15 mouse cellular contexts compared by ENCODE assay signal in the genomic region with DNA sequence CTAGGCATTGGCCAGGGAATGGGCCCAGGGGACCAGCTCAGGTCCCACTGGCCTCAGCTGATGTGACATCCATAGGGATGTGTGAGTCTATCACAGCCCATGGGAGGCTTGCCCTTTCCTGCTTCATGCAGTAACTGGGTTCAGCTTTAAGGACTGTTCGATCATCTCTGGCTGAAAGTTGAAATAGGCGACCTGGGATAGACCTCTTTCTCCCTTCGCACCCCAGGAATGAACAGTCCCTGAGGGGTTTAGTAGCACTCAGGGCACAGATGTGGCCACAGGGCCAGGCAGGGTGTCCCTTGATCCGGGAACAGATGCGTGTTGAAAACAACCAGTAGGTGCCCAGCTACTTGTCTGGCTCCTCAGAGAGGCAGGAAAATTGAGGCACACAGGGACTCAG. TPM values are rescaled to one million over a fixed set of nuclear protein-coding genes. Genes with fewer than 3 reads are reported as not detected.
DNase-seq lines count a peak whose midpoint lies in the region; ATAC-seq and TF ChIP-seq lines count a peak whose summit lies in the region.
"Had no signal": no experiment of that assay in that cellular context is flagged by ENCODE, and none has a peak within 500 bp of the region (broad histone marks: within the 10 kb centered on the region; RNA-seq: fewer than 3 reads in every experiment).

No protein-coding gene starts in this region.

- ATAC-seq in kidney, embryonic 14.5 days (ENCODE audit: low FRiP score, low TSS enrichment): no peak
- no peak for ATAC-seq in limb, embryonic 13.5 days (ENCODE audit: low FRiP score, low read depth)
- no peak for ATAC-seq in CD4-positive, CD25-positive, alpha-beta regulatory T cell, adult 4 months
- ATAC-seq: midbrain, embryonic 16.5 days had no signal

- H3K9ac ChIP-seq in kidney, embryonic 14.5 days (ENCODE audit: low read depth, low read length): peak overlapping the region; percentile 34; the same call in 1 of the 2 replicates
- peak overlapping the region; percentile 13; the same call in 1 of the 2 replicates for H3K9ac ChIP-seq in limb, embryonic 13.5 days
- H3K9ac ChIP-seq: hindbrain, embryonic 13.5 days; liver, embryonic 15.5 days; neural tube, embryonic 15.5 days had no signal

- no peaks in the 10 kb centered on the region for H3K9me3 ChIP-seq in kidney, embryonic 14.5 days (ENCODE audit: control insufficient read depth, low read length)
- H3K9me3 ChIP-seq in limb, embryonic 13.5 days: no peaks in the 10 kb centered on the region
- H3K9me3 ChIP-seq: hindbrain, embryonic 13.5 days; liver, embryonic 15.5 days; neural tube, embryonic 15.5 days had no signal

- no peak for TF ChIP-seq CTCF in C2C12 (IDR thresholded peaks at IDR 0.05; ENCODE audit: control insufficient read depth, insufficient read depth, insufficient read length)

- peaks cover 68% of the 10 kb centered on the region for H3K79me2 ChIP-seq in C2C12 (ENCODE audit: control insufficient read depth, insufficient read depth)

- H3K27ac ChIP-seq in kidney, embryonic 14.5 days (ENCODE audit: low read depth, low read length): 0 out of 2 replicates have a peak overlapping the region, but pooled peaks have one; percentile 24
- H3K27ac ChIP-seq in brown adipose tissue, adult 24 weeks (replicated peaks; ENCODE audit: low read depth, low read length): peak overlapping the region; percentile 3
- H3K27ac ChIP-seq in limb, embryonic 13.5 days: peak overlapping the region; percentile 44; the same call in 1 of the 2 replicates
- H3K27ac ChIP-seq: hindbrain, embryonic 13.5 days; liver, embryonic 15.5 days; neural tube, embryonic 15.5 days had no signal

- DNase-seq in kidney, adult 9 months: no peak
- no peak for DNase-seq in layer of hippocampus, adult 8-10 months (ENCODE audit: low spot score in 2 of 2)
- DNase-seq: adrenal gland, postnatal 14 days had no signal

- peak overlapping the region; percentile 56; the same call in 1 of the 2 replicates for H3K4me2 ChIP-seq in kidney, embryonic 14.5 days (replicated peaks; ENCODE audit: low read depth, low read length)
- no peak overlapping the region for H3K4me2 ChIP-seq in limb, embryonic 13.5 days (replicated peaks)
- H3K4me2 ChIP-seq: hindbrain, embryonic 13.5 days; liver, embryonic 15.5 days; neural tube, embryonic 15.5 days had no signal

- no peak overlapping the region for H3K4me3 ChIP-seq in kidney, embryonic 14.5 days (ENCODE audit: low read length)
- peak overlapping the region; percentile 23 for H3K4me3 ChIP-seq in C2C12 (ENCODE audit: insufficient read depth, poor library complexity, severe bottlenecking)
- peak overlapping the region; percentile 50 for H3K4me3 ChIP-seq in brown adipose tissue, adult 24 weeks (ENCODE audit: insufficient read depth, low read depth, low read length)
- no peak overlapping the region for H3K4me3 ChIP-seq in limb, embryonic 13.5 days
- H3K4me3 ChIP-seq: erythroblast, embryonic 14.5 days; hindbrain, embryonic 13.5 days; liver, embryonic 15.5 days; neural tube, embryonic 15.5 days had no signal

- H3K27me3 ChIP-seq in kidney, embryonic 14.5 days (ENCODE audit: control insufficient read depth, insufficient read depth, low read length): no peaks in the 10 kb centered on the region
- no peaks in the 10 kb centered on the region for H3K27me3 ChIP-seq in C2C12 (ENCODE audit: control insufficient read depth, insufficient read depth, insufficient read length)
- H3K27me3 ChIP-seq in limb, embryonic 13.5 days: no peaks in the 10 kb centered on the region
- H3K27me3 ChIP-seq: liver, embryonic 15.5 days; neural tube, embryonic 15.5 days had no signal

- peaks cover 32% of the 10 kb centered on the region for H3K79me3 ChIP-seq in C2C12 (ENCODE audit: low read depth)

- peaks cover 64% of the 10 kb centered on the region for H3K4me1 ChIP-seq in kidney, embryonic 14.5 days (ENCODE audit: control insufficient read depth, insufficient read depth, low read length)
- H3K4me1 ChIP-seq in brown adipose tissue, adult 24 weeks (ENCODE audit: control insufficient read depth, insufficient read depth, insufficient read length, low read length): no peaks in the 10 kb centered on the region
- H3K4me1 ChIP-seq in limb, embryonic 13.5 days: peaks cover 74% of the 10 kb centered on the region

- H3ac ChIP-seq in C2C12 (ENCODE audit: control insufficient read depth, insufficient read length, low read depth): peak overlapping the region; percentile 12

- H3K36me3 ChIP-seq in kidney, embryonic 14.5 days (ENCODE audit: control insufficient read depth, insufficient read depth, low read length): no peaks in the 10 kb centered on the region; the same call in 1 of the 2 replicates
- H3K36me3 ChIP-seq in C2C12 (ENCODE audit: control insufficient read depth, insufficient read depth): peaks cover 9% of the 10 kb centered on the region
- no peaks in the 10 kb centered on the region for H3K36me3 ChIP-seq in limb, embryonic 13.5 days
- H3K36me3 ChIP-seq: hindbrain, embryonic 13.5 days; liver, embryonic 15.5 days; neural tube, embryonic 15.5 days had no signal

- WGBS in kidney, embryonic 14.5 days: 80% methylated on average over 5 of the region's 5 CpGs
- 75% methylated on average over 5 of the region's 5 CpGs for WGBS in limb, embryonic 13.5 days

TF ChIP-seq in C2C12, 6 proteins besides CTCF, POLR2A, EP300 and RAD21:
- TF ChIP-seq FOSL1 (IDR thresholded peaks at IDR 0.05; ENCODE audit: insufficient read depth, low read length, poor library complexity, severe bottlenecking) (no peak), USF1 (IDR thresholded peaks at IDR 0.05; ENCODE audit: low read depth) (no peak), MYOD1 (IDR thresholded peaks at IDR 0.05; ENCODE audit: control insufficient read depth, insufficient read length, low read depth) (no peak), CEBPB (IDR thresholded peaks at IDR 0.05; ENCODE audit: low read depth) (no peak), MAX (IDR thresholded peaks at IDR 0.05) (no peak), MYOG (IDR thresholded peaks at IDR 0.05; ENCODE audit: control insufficient read depth, extremely low read depth, insufficient read length) (no peak)

RNA-seq across cellular contexts. Expression of gene Lsp1, which starts 15.7 kb away (rescaled TPM):
- 92.8 and 124 TPM in 2 replicates for polyA plus RNA-seq in kidney, embryonic 14.5 days (2014; fragmentation: Nextera tagmentation; extraction: Ambion mirVana)
- 96.1 TPM for polyA plus RNA-seq in C2C12 (2012; fragmentation: generic; extraction: Trizol)
- 18.0 and 22.8 TPM in 2 replicates for polyA plus RNA-seq in brown adipose tissue, adult 24 weeks (2012; ENCODE audit: insufficient read depth, insufficient read length, missing spikeins)
- polyA plus RNA-seq in limb, embryonic 13.5 days (2015; fragmentation: Nextera tagmentation; extraction: Ambion mirVana): 46.3 and 49.8 TPM in 2 replicates
- 1,000 to 10,000 TPM; 1,098 to 1,582 TPM for polyA plus RNA-seq in CD4-positive, CD25-positive, alpha-beta regulatory T cell, adult 4 months (2017; shearing (Covaris generic))
- total RNA-seq in layer of hippocampus, adult 8-10 months (2022): 10 to 100 TPM in 2 of 4 experiments, 1 to 10 TPM in 2; 2.2 to 18.3 (median 8.4) TPM

RNA-seq across cellular contexts. Expression of gene Tnnt3, which starts 22.4 kb away (rescaled TPM):
- 3.2 and 3.5 TPM in 2 replicates for polyA plus RNA-seq in kidney, embryonic 14.5 days (2014; fragmentation: Nextera tagmentation; extraction: Ambion mirVana)
- 6.8 TPM for polyA plus RNA-seq in C2C12 (2012; fragmentation: generic; extraction: Trizol)
- polyA plus RNA-seq in brown adipose tissue, adult 24 weeks (2012; ENCODE audit: insufficient read depth, insufficient read length, missing spikeins): 455 and 586 TPM in 2 replicates
- polyA plus RNA-seq in limb, embryonic 13.5 days (2015; fragmentation: Nextera tagmentation; extraction: Ambion mirVana): 60.9 and 62.3 TPM in 2 replicates
- polyA plus RNA-seq in CD4-positive, CD25-positive, alpha-beta regulatory T cell, adult 4 months (2017; shearing (Covaris generic)): 1 to 10 TPM; 2.5 to 5.7 TPM
- total RNA-seq in layer of hippocampus, adult 8-10 months (2022): 1 to 10 TPM in 2 of 4 experiments, not detected in 2; 1.2 to 3.8 TPM
- total RNA-seq: left cerebral cortex, adult 18-20 months had no signal
- polyA plus RNA-seq: erythroblast, embryonic 14.5 days had no signal

RNA-seq across cellular contexts. Expression of gene Tnni2, which starts 34.7 kb away (rescaled TPM):
- polyA plus RNA-seq in kidney, embryonic 14.5 days (2014; fragmentation: Nextera tagmentation; extraction: Ambion mirVana): 3.1 and 3.7 TPM in 2 replicates
- 7.5 TPM for polyA plus RNA-seq in C2C12 (2012; fragmentation: generic; extraction: Trizol)
- polyA plus RNA-seq in brown adipose tissue, adult 24 weeks (2012; ENCODE audit: insufficient read depth, insufficient read length, missing spikeins): 232 and 484 TPM in 2 replicates
- 45.2 and 47.5 TPM in 2 replicates for polyA plus RNA-seq in limb, embryonic 13.5 days (2015; fragmentation: Nextera tagmentation; extraction: Ambion mirVana)
- not detected for polyA plus RNA-seq in CD4-positive, CD25-positive, alpha-beta regulatory T cell, adult 4 months (2017; shearing (Covaris generic))
- total RNA-seq in layer of hippocampus, adult 8-10 months (2022): 1 to 10 TPM; 1.2 to 4.9 (median 2.7) TPM
- polyA plus RNA-seq: erythroblast, embryonic 14.5 days had no signal

RNA-seq across cellular contexts. Expression of gene Syt8, which starts 41.6 kb away (rescaled TPM):
- not detected in 2 replicates for polyA plus RNA-seq in kidney, embryonic 14.5 days (2014; fragmentation: Nextera tagmentation; extraction: Ambion mirVana)
- 0.07 TPM for polyA plus RNA-seq in C2C12 (2012; fragmentation: generic; extraction: Trizol)
- polyA plus RNA-seq in brown adipose tissue, adult 24 weeks (2012; ENCODE audit: insufficient read depth, insufficient read length, missing spikeins): not detected in 2 replicates
- polyA plus RNA-seq in limb, embryonic 13.5 days (2015; fragmentation: Nextera tagmentation; extraction: Ambion mirVana): 1.2 and 1.4 TPM in 2 replicates
- polyA plus RNA-seq in CD4-positive, CD25-positive, alpha-beta regulatory T cell, adult 4 months (2017; shearing (Covaris generic)): not detected
- total RNA-seq in layer of hippocampus, adult 8-10 months (2022): 1 to 10 TPM in 2 of 4 experiments, under 1 TPM in 1, not detected in 1; 0.29 to 2.3 (median 1.9) TPM
- total RNA-seq: adrenal gland, postnatal 14 days; left cerebral cortex, adult 18-20 months had no signal
- polyA plus RNA-seq: erythroblast, embryonic 14.5 days; frontal cortex, adult 2 months; hindbrain, embryonic 13.5 days; midbrain, embryonic 16.5 days had no signal

RNA-seq across cellular contexts. Expression of gene Mrpl23, which starts 56.2 kb away (rescaled TPM):
- 30.3 and 33.4 TPM in 2 replicates for polyA plus RNA-seq in kidney, embryonic 14.5 days (2014; fragmentation: Nextera tagmentation; extraction: Ambion mirVana)
- 72.2 TPM for polyA plus RNA-seq in C2C12 (2012; fragmentation: generic; extraction: Trizol)
- 3.6 and 8.8 TPM in 2 replicates for polyA plus RNA-seq in brown adipose tissue, adult 24 weeks (2012; ENCODE audit: insufficient read depth, insufficient read length, missing spikeins)
- polyA plus RNA-seq in limb, embryonic 13.5 days (2015; fragmentation: Nextera tagmentation; extraction: Ambion mirVana): 27.3 and 35.1 TPM in 2 replicates
- polyA plus RNA-seq in CD4-positive, CD25-positive, alpha-beta regulatory T cell, adult 4 months (2017; shearing (Covaris generic)): 1 to 10 TPM; 2.6 to 3.0 TPM
- 1 to 10 TPM; 4.8 to 6.8 (median 5.7) TPM for total RNA-seq in layer of hippocampus, adult 8-10 months (2022)

Comparison
In these comparisons a context has a peak if more than half of its experiments do, and no peak if none do; other contexts are left out.
1. H3K4me3 ChIP-seq: peak in C2C12 (single experiment) and brown adipose tissue, adult 24 weeks (single experiment); none in kidney, embryonic 14.5 days (single experiment) and limb, embryonic 13.5 days (single experiment).
2. Peak in every context shown above with its lines, with median percentiles within 50 percentile points of each other: H3K27ac ChIP-seq.